Mouse (Mus musculus) heart, postnatal 0 days (tissue): Measurements from ENCODE around the gene Cstad. TPM values are rescaled to one million over a fixed set of nuclear protein-coding genes. Genes with fewer than 3 reads are reported as not detected.

Experiments used
- ATAC-seq: fragments of 200-750 bp; cut with Nextera tagmentation; 2 replicates; pipeline ENCODE4 v1.8.0; 2017; ENCODE audit warnings: low read depth, moderate number of reproducible peaks, moderate library complexity; ENCODE audit not compliant: insufficient read depth
- DNase-seq: peaks from one replicate; pipeline ENCODE4 v3.0.0-alpha.2; 2016; ENCODE audit warnings: low spot score
- H3K27ac ChIP-seq: fragments of 300-500 bp; sonication (generic); 2 replicates; pipeline ENCODE4 v1.5.1; 2014; ENCODE audit warnings: low read depth, mild to moderate bottlenecking
- H3K27me3 ChIP-seq: fragments of 300-500 bp; sonication (generic); 2 replicates; pipeline ENCODE4 v1.6.1; 2014; ENCODE audit warnings: low read length, mixed read lengths; ENCODE audit not compliant: control insufficient read depth, insufficient read depth
- H3K36me3 ChIP-seq: fragments of 300-500 bp; sonication (generic); replicated peaks from 2 replicates; pipeline ENCODE4 v1.6.1; 2014; ENCODE audit warnings: low read length, mixed read lengths; ENCODE audit not compliant: control insufficient read depth, insufficient read depth
- H3K4me1 ChIP-seq: fragments of 300-500 bp; sonication (generic); 2 replicates; pipeline ENCODE4 v1.6.1; 2014; ENCODE audit warnings: antibody characterized with exemption; ENCODE audit not compliant: control insufficient read depth, insufficient read depth
- H3K4me2 ChIP-seq: fragments of 300-500 bp; sonication (generic); 2 replicates; pipeline ENCODE4 v1.6.1; 2014; ENCODE audit warnings: low read depth, mild to moderate bottlenecking, low read length, moderate library complexity
- H3K4me3 ChIP-seq: fragments of 300-500 bp; sonication (generic); 2 replicates; pipeline ENCODE4 v1.5.1; 2014; ENCODE audit warnings: low read depth, low read length
- H3K9ac ChIP-seq: fragments of 300-500 bp; sonication (generic); replicated peaks from 2 replicates; pipeline ENCODE4 v1.6.1; 2014; ENCODE audit warnings: low read depth, low read length, mixed read lengths
- H3K9me3 ChIP-seq: fragments of 300-500 bp; sonication (generic); replicated peaks from 2 replicates; pipeline ENCODE4 v1.6.1; 2016; ENCODE audit warnings: low read length; ENCODE audit not compliant: control insufficient read depth
- CTCF ChIP-seq: IDR thresholded peaks from 2 replicates; pipeline ENCODE4 v1.5.1; 2016; ENCODE audit warnings: antibody characterized with exemption, control low read depth, low read depth
- EP300 ChIP-seq: IDR thresholded peaks from 2 replicates; pipeline ENCODE4 v1.6.1; 2016; ENCODE audit warnings: antibody characterized with exemption, low read depth
- WGBS: fragments of 180-500 bp; shearing (Covaris S2); extraction: QIAGEN DNeasy Blood & Tissue Kit; methylation state at CpG from one replicate; pipeline ENCODE4 v1.1.7; 2014; 5-methylcytosine and 5-hydroxymethylcytosine counted together
- polyA plus RNA-seq: library from polyadenylated mRNA; unstranded; fragments of >200 nt; fragmentation: Nextera tagmentation; extraction: Ambion mirVana; gene quantifications from 2 replicates; pipeline ENCODE4 v1.2.1, GENCODE M21; 2015
- total RNA-seq: library from RNA; depleted of rRNA; stranded (reverse); fragments of >200 nt; gene quantifications from 2 replicates; pipeline ENCODE4 v1.2.3, GENCODE M21; 2014; ENCODE audit warnings: low replicate concordance

The Cstad gene
- total and polyA plus RNA-seq, 2 experiments from 2014 or later, result 3.6 TPM; not detected in 1

DNA sequence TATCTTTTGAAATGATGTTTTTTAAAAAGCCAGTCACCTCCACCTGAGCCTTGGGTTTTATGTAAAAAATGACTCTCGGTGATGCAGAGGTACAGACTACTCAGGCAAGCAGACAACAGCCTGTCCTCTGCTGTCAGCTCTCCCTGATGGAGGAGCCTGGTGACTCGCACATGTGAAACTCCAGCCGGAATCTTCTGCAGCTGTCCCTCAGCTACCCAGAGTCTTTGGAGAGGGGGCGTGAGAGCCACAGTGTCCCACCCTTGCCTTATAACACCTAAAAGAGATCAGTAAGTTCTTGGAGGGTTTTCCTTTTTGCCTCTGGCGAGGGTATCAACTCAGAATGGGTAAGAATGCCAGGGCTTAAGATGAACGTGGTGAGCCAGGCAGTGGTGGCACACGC lies 48.6 kb downstream of the Cstad start:
- Histone ChIP-seq H3K9ac (no peak overlapping the region), H3K36me3 (no peaks in the 10 kb centered on the region), H3K27ac (no peak overlapping the region), H3K27me3 (no peaks in the 10 kb centered on the region), H3K4me2 (no peak overlapping the region), H3K4me3 (no peak overlapping the region), H3K4me1 (peaks cover 35% of the 10 kb centered on the region), H3K9me3 (no peaks in the 10 kb centered on the region)
- DNase-seq (no peak), ATAC-seq (no peak)
- TF ChIP-seq EP300 (no peak), CTCF (no peak)
- WGBS, result 70% methylated on average over 7 of the region's 7 CpGs

- Histone ChIP-seq H3K4me2 (no peak overlapping the region; the same call in 1 of the 2 replicates), H3K9me3 (no peaks in the 10 kb centered on the region), H3K27me3 (no peaks in the 10 kb centered on the region), H3K36me3 (no peaks in the 10 kb centered on the region), H3K4me1 (peaks cover 27% of the 10 kb centered on the region), H3K9ac (0 out of 2 replicates have a peak overlapping the region, but pooled peaks have one; percentile 27), H3K4me3 (no peak overlapping the region), H3K27ac (no peak overlapping the region)
- TF ChIP-seq EP300, result no peak
- TF ChIP-seq CTCF, result no peak
- peak; percentile 15; the same call in 1 of the 2 replicates for ATAC-seq
- 30% methylated on average over 5 of the region's 5 CpGs for WGBS
- DNase-seq, result no peak
Observed at GRCm38 (mm10) chr2:30646833-30647232, 52.0 kb downstream of the Cstad start.

- Histone ChIP-seq H3K4me2 (no peak overlapping the region; the same call in 1 of the 2 replicates), H3K4me3 (no peak overlapping the region), H3K9ac (0 out of 2 replicates have a peak overlapping the region, but pooled peaks have one; percentile 27), H3K36me3 (no peaks in the 10 kb centered on the region), H3K4me1 (peaks cover 32% of the 10 kb centered on the region), H3K27me3 (no peaks in the 10 kb centered on the region), H3K27ac (no peak overlapping the region), H3K9me3 (no peaks in the 10 kb centered on the region)
- ATAC-seq (peak; percentile 34), DNase-seq (peak; percentile 39)
- 30% methylated on average over 11 of the region's 11 CpGs for WGBS
- TF ChIP-seq CTCF, result peak; percentile 7; the same call in 1 of the 2 replicates
- no peak for TF ChIP-seq EP300
Observed at GRCm38 (mm10) chr2:30647303-30647881, 52.6 kb downstream of the Cstad start.

DNA sequence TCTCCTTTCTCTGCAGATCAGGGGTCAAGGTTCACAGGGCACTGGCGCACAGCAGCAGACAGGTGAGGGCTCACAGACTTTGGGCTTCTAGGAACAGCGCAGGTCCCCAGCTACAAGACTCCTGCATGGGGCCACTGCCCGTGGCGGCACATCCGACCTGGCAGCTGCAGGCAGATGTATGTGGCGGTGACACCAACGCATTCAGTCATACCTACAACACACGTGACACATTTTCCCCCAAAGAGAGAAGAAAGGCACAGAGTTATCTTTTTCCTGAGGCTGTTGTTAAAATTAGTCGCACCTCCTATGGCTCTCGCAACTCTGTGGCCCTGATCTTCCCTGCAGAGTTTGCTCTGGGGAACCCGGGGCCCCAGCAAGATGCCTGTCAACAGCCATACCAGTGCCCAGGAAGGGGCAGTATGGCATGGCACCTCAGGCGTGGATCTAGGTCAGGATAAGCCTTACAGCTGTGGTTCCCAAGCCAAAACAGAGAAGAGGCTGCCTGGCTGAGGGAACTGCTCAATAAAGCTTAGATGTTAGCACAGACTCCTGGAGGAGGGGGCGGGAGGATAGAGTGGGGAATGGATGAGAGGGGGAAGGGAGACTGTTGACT lies 53.1 kb downstream of the Cstad start:
- Histone ChIP-seq H3K4me1 (peaks cover 34% of the 10 kb centered on the region), H3K9ac (no peak overlapping the region), H3K9me3 (no peaks in the 10 kb centered on the region), H3K36me3 (no peaks in the 10 kb centered on the region), H3K27ac (peak overlapping the region; percentile 30; the same call in 1 of the 2 replicates), H3K4me2 (no peak overlapping the region), H3K4me3 (no peak overlapping the region), H3K27me3 (no peaks in the 10 kb centered on the region)
- TF ChIP-seq CTCF (no peak), EP300 (no peak)
- WGBS, result 23% methylated on average over 13 of the region's 13 CpGs
- DNase-seq (no peak), ATAC-seq (no peak)

DNA sequence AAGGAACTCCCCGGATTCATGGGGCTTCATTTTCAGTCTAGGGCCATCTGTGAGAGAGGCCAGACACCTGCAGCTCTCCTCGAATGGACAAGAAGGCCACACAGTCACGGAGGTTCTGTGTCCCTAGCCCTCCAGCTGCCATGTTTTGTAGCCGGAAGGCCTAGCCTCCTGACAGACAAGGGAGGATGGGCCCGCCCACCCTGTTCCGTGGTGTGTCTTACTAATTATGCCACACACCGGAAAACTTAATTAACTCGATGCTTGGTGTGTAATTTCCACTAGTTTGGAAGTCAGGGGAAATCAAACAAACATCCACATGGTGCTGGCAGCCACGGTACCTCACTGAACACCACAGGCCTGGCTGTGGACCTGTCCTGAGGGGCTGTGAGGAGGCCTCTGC lies 55.4 kb downstream of the Cstad start:
- DNase-seq (no peak), ATAC-seq (no peak)
- H3K36me3 ChIP-seq, result no peaks in the 10 kb centered on the region
- no peak overlapping the region for H3K27ac ChIP-seq
- no peak overlapping the region for H3K9ac ChIP-seq
- TF ChIP-seq EP300 (no peak), CTCF (no peak)
- no peaks in the 10 kb centered on the region for H3K27me3 ChIP-seq
- H3K4me3 ChIP-seq, result no peak overlapping the region
- H3K9me3 ChIP-seq, result no peaks in the 10 kb centered on the region
- peaks cover 44% of the 10 kb centered on the region for H3K4me1 ChIP-seq
- no peak overlapping the region for H3K4me2 ChIP-seq
- WGBS, result 79% methylated on average over 9 of the region's 9 CpGs
